Mouse (Mus musculus) gastrocnemius, postnatal 36 days (tissue): Measurements from ENCODE around the gene Btn1a1. TPM values are rescaled to one million over a fixed set of nuclear protein-coding genes. Genes with fewer than 3 reads are reported as not detected.

Experiments
- DNase-seq, 2 experiments: peaks; one replicate each; pipeline ENCODE4 v3.0.0; 2022
- intact Hi-C: fragments of 180-260 bp; cut with DNase I; formaldehyde crosslinking; loops from one replicate; pipeline ENCODE4 v1.15.1; 2025
- total RNA-seq, 2 experiments: library from RNA; stranded (reverse); gene quantifications; 2 replicates each; pipeline ENCODE4 v1.2.3; 2021

Btn1a1 gene
- total RNA-seq, 2 experiments from 2014 or later = not detected

- intact Hi-C loops = loop anchor here (10.0 kb wide), 2 partner anchors 257 to 1713 kb away; partner anchors contain the start of genes Hist1h2ac, Hist1h2ai, Hist1h2bc and Hist1h2bl
- DNase-seq = no peak
Observed at GRCm38 (mm10) chr13:23427401-23427910, 38.2 kb downstream of the Btn1a1 start.

- DNase-seq = no peak
- intact Hi-C loops = loop anchor here (10.0 kb wide), 2 partner anchors 258 to 1712 kb away; partner anchors contain the start of genes Hist1h2ac, Hist1h2ai, Hist1h2bc and Hist1h2bl
Observed at GRCm38 (mm10) chr13:23426922-23427321, 38.8 kb downstream of the Btn1a1 start.

DNA sequence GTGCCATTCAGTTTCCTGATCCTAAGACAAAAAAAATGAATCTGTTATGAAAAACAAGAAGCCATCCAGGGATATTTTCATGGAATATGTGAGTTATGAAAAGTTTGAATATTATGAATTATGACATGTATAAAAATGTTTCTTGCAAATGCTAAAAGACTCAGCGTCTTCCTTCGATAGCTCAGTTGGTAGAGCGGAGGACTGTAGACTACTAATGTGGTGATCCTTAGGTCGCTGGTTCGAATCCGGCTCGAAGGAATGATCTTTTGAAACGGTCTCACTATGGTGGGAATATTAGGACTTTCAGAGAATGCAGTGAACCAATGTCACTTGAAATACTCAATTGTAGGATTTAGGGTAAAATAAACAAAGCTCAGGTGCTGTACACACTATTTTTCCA is 39.4 kb downstream of the Btn1a1 start:
- intact Hi-C loops = loop anchor here (10.0 kb wide), 2 partner anchors 258 to 1712 kb away; partner anchors contain the start of genes Hist1h2ac, Hist1h2ai, Hist1h2bc and Hist1h2bl
- no peak for DNase-seq

GRCm38 (mm10) chr13:23425505-23425904 is 40.2 kb downstream of the Btn1a1 start:
- intact Hi-C loops = loop anchor here (2.0 to 10.0 kb wide), 3 partner anchors 171 to 1711 kb away; partner anchors contain the start of genes Hist1h2ac, Hist1h2ai, Hist1h2bc and Hist1h2bl
- DNase-seq = peak in 1 of 2 experiments; percentile 25

GRCm38 (mm10) chr13:23424494-23425325 is 41.0 kb downstream of the Btn1a1 start:
- intact Hi-C loops = loop anchor here (2.0 to 10.0 kb wide), 3 partner anchors 172 to 1710 kb away; partner anchors contain the start of genes Hist1h2ac, Hist1h2ai, Hist1h2bc and Hist1h2bl
- DNase-seq = peak; percentile 87

DNA sequence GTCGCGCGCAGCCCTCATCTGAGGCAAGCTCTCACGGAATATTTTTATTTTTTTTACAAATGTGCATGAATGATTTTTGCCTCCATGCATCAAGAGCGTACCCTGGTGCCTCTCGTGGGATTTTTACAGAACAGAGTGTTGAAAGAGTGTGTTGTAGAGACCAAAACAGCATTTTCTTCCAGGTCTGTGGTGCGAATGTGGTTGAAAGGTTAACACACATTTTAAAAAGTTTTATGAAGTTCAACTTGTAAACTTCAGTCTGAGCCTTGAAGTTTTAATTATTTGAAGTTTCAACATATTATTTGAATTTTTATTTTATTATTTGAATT is 41.7 kb downstream of the Btn1a1 start:
- intact Hi-C loops = loop anchor here (2.0 to 10.0 kb wide), 3 partner anchors 173 to 1709 kb away; partner anchors contain the start of genes Hist1h2ac, Hist1h2ai, Hist1h2bc and Hist1h2bl
- DNase-seq = no peak

DNA sequence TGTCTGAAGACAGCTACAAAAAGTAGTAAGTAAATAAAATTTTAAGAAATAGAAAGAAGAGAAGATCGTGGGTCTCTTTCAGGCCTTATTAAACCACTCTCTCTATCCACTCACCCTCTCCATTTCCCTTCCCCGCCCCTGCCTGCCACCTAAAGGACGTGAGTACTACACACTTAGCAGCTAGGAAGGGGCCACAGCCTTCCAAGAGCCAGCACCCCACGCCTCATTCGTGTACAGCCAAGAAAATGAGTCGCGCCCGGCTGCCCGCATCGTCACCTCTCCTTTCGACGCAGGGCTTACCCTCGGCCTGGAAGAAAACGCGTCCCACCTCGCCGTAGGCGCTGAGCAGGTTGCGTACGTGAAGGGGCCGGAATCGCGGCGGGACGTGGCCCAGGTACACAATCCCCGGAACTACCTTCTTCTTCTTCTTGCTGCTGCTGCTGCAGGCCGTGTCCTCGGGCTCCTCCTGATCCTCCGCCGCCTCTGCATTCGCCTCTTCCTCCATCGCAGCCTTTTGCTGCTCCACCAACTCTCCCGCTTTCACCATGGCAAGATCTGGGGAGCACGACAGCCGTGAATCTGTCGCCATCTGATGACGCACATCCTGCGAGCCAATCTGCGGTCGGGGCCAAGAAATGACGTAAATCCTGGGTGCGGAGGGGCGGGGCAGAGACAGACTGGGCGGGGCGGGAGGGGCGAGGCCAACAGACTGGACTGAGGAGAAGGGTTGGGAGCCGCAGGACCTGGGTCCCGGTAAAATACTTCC is 42.2 kb downstream of the Btn1a1 start, which contains the start of gene Abt1:
TSS of gene Abt1 (minus strand) at position 581 of the 766 bp plus-strand sequence.
- intact Hi-C loops = loop anchor here (2.0 to 10.0 kb wide), 3 partner anchors 173 to 1709 kb away; partner anchors contain the start of genes Hist1h2ac, Hist1h2ai, Hist1h2bc and Hist1h2bl
- peak; percentile 88 to 90 for DNase-seq

DNA sequence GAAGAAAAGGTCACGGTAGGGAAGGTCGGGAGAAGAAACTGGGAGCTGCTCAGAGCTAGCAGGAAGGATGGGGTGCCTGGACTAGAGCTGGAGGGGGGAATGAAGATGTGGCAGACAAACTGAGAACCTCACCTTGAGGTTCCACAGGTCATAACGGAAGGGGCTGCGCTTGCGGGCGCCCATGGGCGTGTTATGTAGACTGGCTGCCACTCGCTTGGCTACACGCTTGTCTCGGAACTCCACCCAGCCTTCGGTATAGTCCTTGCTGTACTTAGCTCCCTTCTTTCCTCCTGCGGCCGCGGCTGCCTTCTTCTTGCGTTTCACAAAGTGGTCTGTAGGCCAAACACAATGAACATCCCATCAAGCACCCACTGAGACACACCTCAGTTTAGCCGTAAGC is 43.4 kb downstream of the Btn1a1 start:
- intact Hi-C loops = loop anchor here (10.0 kb wide), 2 partner anchors 262 to 1708 kb away; partner anchors contain the start of genes Hist1h2ac, Hist1h2ai, Hist1h2bc and Hist1h2bl

GRCm38 (mm10) chr13:23412630-23413521 is 52.8 kb downstream of the Btn1a1 start:
- no peak for DNase-seq
- intact Hi-C loops = no loop called here

More for the DNA sequence above, 43.4 kb downstream of the Btn1a1 start:
- DNase-seq = no peak

- intact Hi-C loops = no loop called here
- DNase-seq = no peak
Observed at GRCm38 (mm10) chr13:23412211-23412629, 53.5 kb downstream of the Btn1a1 start.

DNA sequence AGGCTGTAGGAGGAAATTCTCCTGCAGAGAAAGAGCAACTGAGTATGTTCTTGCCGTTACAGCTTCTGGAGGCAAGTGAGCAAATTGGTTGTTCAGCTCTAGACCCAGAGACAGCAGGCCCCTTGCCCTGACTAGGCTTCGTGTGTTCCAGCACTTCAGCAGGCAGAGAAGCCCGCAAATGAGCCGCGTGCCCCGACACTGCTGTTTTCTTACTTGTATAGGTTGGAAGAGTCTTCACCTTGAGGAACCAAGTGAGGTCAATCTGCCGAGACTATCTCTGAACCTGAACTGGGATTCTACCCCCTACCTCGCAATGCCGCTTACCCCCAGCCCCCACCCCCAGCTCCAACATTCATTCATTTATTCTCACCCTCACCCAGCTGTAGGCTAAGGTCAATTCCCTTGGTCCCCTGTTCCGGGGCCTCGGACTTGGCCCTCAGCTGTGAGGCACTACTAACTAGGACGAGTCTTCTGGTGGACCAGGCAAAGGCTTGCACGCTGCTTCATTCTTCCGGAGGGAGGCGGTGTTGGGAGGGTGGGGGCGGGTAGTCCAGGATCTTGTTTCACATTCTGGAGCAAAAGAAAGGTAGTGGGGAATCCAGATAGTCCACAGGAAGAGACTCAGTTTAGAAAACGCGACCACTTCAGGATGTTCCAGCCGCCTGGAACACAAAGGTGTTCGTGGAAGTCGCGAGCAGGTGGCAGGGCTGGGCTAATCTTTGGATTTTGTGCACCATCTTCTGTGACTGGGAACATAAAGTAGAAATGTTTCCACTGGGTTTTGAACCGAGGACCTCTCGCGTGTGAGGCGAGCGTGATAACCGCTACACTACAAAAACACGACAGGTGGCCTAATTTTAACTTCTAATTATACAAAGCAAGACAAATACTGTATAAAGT is 54.1 kb downstream of the Btn1a1 start:
- intact Hi-C loops = loop anchor here (1.0 kb wide), 1 partner anchor 10 kb away; no protein-coding TSS in a partner anchor
- DNase-seq = no peak

DNA sequence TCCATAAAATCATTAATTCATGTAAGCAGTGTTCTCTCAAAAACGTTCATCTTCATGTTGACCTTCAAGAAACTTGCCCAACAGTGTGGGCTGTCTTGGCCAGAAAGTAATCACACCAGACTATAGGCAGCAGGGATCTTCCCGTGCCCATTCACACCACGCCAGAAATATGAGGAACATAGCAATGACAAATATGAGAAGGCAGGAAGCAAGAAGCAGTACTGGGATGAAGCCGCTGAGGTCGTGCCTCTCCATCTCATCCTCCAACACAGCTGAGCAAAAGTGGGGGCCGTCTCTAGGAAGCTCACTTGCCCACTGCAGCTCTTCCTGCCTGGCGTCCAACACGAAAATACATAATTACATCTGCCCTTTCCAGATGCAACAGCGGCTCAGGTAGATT is 55.1 kb downstream of the Btn1a1 start:
- intact Hi-C loops = loop anchor here (1.0 kb wide), 1 partner anchor 9 kb away; no protein-coding TSS in a partner anchor

More for the DNA sequence above, 55.1 kb downstream of the Btn1a1 start:
- DNase-seq = no peak

Other genes starting within 250 kb of the Btn1a1 start
- gene Vmn1r222, start 230.0 kb downstream of the Btn1a1 start, total RNA-seq = not detected
- gene Vmn1r223, start 218.8 kb downstream of the Btn1a1 start, total RNA-seq = not detected
- gene Zfp322a, start 96.7 kb downstream of the Btn1a1 start, total RNA-seq = 10 to 100 TPM in 1 of 2 experiments, 1 to 10 TPM in 1; 8.4 to 11.1 TPM
- 1 to 10 TPM; 3.2 to 3.3 TPM for gene Abt1, start 42.0 kb downstream of the Btn1a1 start, total RNA-seq
- not detected for gene Btn2a2, start 23.0 kb upstream of the Btn1a1 start, total RNA-seq
- gene Hist1h4h, start 65.1 kb upstream of the Btn1a1 start, total RNA-seq = 100 to 1,000 TPM; 130 to 153 TPM
- gene Hist1h2af, start 68.0 kb upstream of the Btn1a1 start, total RNA-seq = 10 to 100 TPM in 1 of 2 experiments, 1 to 10 TPM in 1; 7.7 to 11.5 TPM
- 1 to 10 TPM; 2.8 to 5.0 TPM for gene Hist1h3g, start 69.5 kb upstream of the Btn1a1 start, total RNA-seq
- gene Hist1h2bh, start 77.5 kb upstream of the Btn1a1 start, total RNA-seq = 1 to 10 TPM; 1.7 to 2.1 TPM
- 1 to 10 TPM; 5.5 to 6.4 TPM for gene Hist1h3f, start 78.2 kb upstream of the Btn1a1 start, total RNA-seq
- gene Hist1h4f, start 85.7 kb upstream of the Btn1a1 start, total RNA-seq = 10 to 100 TPM; 12.5 to 22.4 TPM
- 1 to 10 TPM; 1.6 to 2.0 TPM for gene Hist1h1d, start 87.4 kb upstream of the Btn1a1 start, total RNA-seq
- 10 to 100 TPM; 11.9 to 17.0 TPM for gene Hist1h3e, start 96.5 kb upstream of the Btn1a1 start, total RNA-seq
- gene Hist1h2ae, start 105.3 kb upstream of the Btn1a1 start, total RNA-seq = 1 to 10 TPM; 1.6 to 2.8 TPM
- gene Hist1h2bg, start 105.5 kb upstream of the Btn1a1 start, total RNA-seq = 10 to 100 TPM; 15.3 to 21.1 TPM
- 1 to 10 TPM; 7.5 to 8.5 TPM for gene Hist1h2bf, start 108.3 kb upstream of the Btn1a1 start, total RNA-seq
- 1 to 10 TPM; 1.2 to 2.2 TPM for gene Hist1h2ad, start 108.5 kb upstream of the Btn1a1 start, total RNA-seq
- 1 to 10 TPM; 2.8 to 4.8 TPM for gene Hist1h3d, start 109.9 kb upstream of the Btn1a1 start, total RNA-seq
- 10 to 100 TPM; 39.6 to 39.7 TPM for gene Hist1h4d, start 115.7 kb upstream of the Btn1a1 start, total RNA-seq
- gene Hist1h2be, start 155.2 kb upstream of the Btn1a1 start, total RNA-seq = 10 to 100 TPM; 16.6 to 18.7 TPM
- 10 to 100 TPM; 42.9 to 50.8 TPM for gene Hist1h1e, start 156.7 kb upstream of the Btn1a1 start, total RNA-seq
- gene Hist1h2ac, start 218.0 kb upstream of the Btn1a1 start, total RNA-seq = 1 to 10 TPM; 1.3 to 1.4 TPM
- 10 to 100 TPM; 65.6 to 72.3 TPM for gene Hist1h2bc, start 218.3 kb upstream of the Btn1a1 start, total RNA-seq
- not detected for gene Hist1h1t, start 229.9 kb upstream of the Btn1a1 start, total RNA-seq
- 10 to 100 TPM; 62.8 to 75.7 TPM for gene Hist1h4c, start 232.6 kb upstream of the Btn1a1 start, total RNA-seq
- 10 to 100 TPM; 17.6 to 27.0 TPM for gene Hfe, start 245.0 kb upstream of the Btn1a1 start, total RNA-seq